Mouse (Mus musculus): ENCODE results near the gene Prkar1b. TPM values are rescaled to one million over a fixed set of nuclear protein-coding genes. Genes with fewer than 3 reads are reported as not detected.
A peak's percentile ranks its signal among the peaks of the same experiment; 100 is the strongest.

The Prkar1b gene
- polyA plus RNA-seq, 1 experiment from 2014 or later = 3.9 TPM

GRCm38 (mm10) chr5:139075125-139075524 is 74.7 kb downstream of the Prkar1b start:
- ATAC-seq = peak; percentile 37; the same call in 1 of the 2 replicates
- Histone ChIP-seq H3K9ac (no peak overlapping the region), H3K36me3 (no peaks in the 10 kb centered on the region), H3K4me2 (no peak overlapping the region), H3K9me3 (replicated peaks) (no peaks in the 10 kb centered on the region), H3K27me3 (replicated peaks) (no peaks in the 10 kb centered on the region), H3K27ac (no peak overlapping the region), H3K4me1 (no peaks in the 10 kb centered on the region), H3K4me3 (no peak overlapping the region)
- 22% methylated on average over 3 of the region's 3 CpGs for WGBS (ENCODE audit: insufficient replicate concordance)

GRCm38 (mm10) chr5:139073977-139074376 is 75.8 kb downstream of the Prkar1b start:
- no peak overlapping the region for H3K4me2 ChIP-seq
- no peak overlapping the region for H3K9ac ChIP-seq
- ATAC-seq = no peak
- H3K4me3 ChIP-seq = no peak overlapping the region
- no peaks in the 10 kb centered on the region for H3K4me1 ChIP-seq
- H3K9me3 ChIP-seq (replicated peaks) = no peaks in the 10 kb centered on the region
- H3K27me3 ChIP-seq (replicated peaks) = no peaks in the 10 kb centered on the region; the same call in 1 of the 2 replicates
- 67% methylated on average over 7 of the region's 7 CpGs for WGBS (ENCODE audit: insufficient replicate concordance)
- H3K36me3 ChIP-seq = no peaks in the 10 kb centered on the region
- no peak overlapping the region for H3K27ac ChIP-seq

- H3K27me3 ChIP-seq (replicated peaks) = no peaks in the 10 kb centered on the region; the same call in 1 of the 2 replicates
- H3K27ac ChIP-seq = no peak overlapping the region
- no peak overlapping the region for H3K4me3 ChIP-seq
- no peak overlapping the region for H3K9ac ChIP-seq
- H3K4me2 ChIP-seq = no peak overlapping the region
- no peaks in the 10 kb centered on the region for H3K4me1 ChIP-seq
- WGBS (ENCODE audit: insufficient replicate concordance) = 67% methylated on average over 5 of the region's 5 CpGs
- H3K9me3 ChIP-seq (replicated peaks) = no peaks in the 10 kb centered on the region
- H3K36me3 ChIP-seq = no peaks in the 10 kb centered on the region
- ATAC-seq = no peak
Measured at GRCm38 (mm10) chr5:139072866-139073265, 76.9 kb downstream of the Prkar1b start.

GRCm38 (mm10) chr5:139066861-139067614 is 82.8 kb downstream of the Prkar1b start:
- no peak overlapping the region for H3K27ac ChIP-seq
- no peak overlapping the region for H3K4me3 ChIP-seq
- H3K4me2 ChIP-seq = no peak overlapping the region
- no peaks in the 10 kb centered on the region for H3K36me3 ChIP-seq
- H3K4me1 ChIP-seq = no peaks in the 10 kb centered on the region
- no peaks in the 10 kb centered on the region; the same call in 1 of the 2 replicates for H3K27me3 ChIP-seq (replicated peaks)
- no peak overlapping the region for H3K9ac ChIP-seq
- H3K9me3 ChIP-seq (replicated peaks) = no peaks in the 10 kb centered on the region
- ATAC-seq = no peak
- 34% methylated on average over 7 of the region's 7 CpGs for WGBS (ENCODE audit: insufficient replicate concordance)

GRCm38 (mm10) chr5:139064611-139065010 is 85.2 kb downstream of the Prkar1b start:
- Histone ChIP-seq H3K4me3 (no peak overlapping the region), H3K27ac (no peak overlapping the region), H3K9me3 (replicated peaks) (no peaks in the 10 kb centered on the region), H3K4me1 (no peaks in the 10 kb centered on the region), H3K36me3 (no peaks in the 10 kb centered on the region), H3K4me2 (no peak overlapping the region), H3K27me3 (replicated peaks) (no peaks in the 10 kb centered on the region; the same call in 1 of the 2 replicates), H3K9ac (no peak overlapping the region)
- 47% methylated on average over 5 of the region's 5 CpGs for WGBS (ENCODE audit: insufficient replicate concordance)
- ATAC-seq = no peak

GRCm38 (mm10) chr5:139061680-139062079 is 88.1 kb downstream of the Prkar1b start:
- ATAC-seq = no peak
- WGBS (ENCODE audit: insufficient replicate concordance) = 66% methylated on average over 5 of the region's 5 CpGs
- no peak overlapping the region for H3K4me3 ChIP-seq
- H3K9ac ChIP-seq = no peak overlapping the region
- H3K9me3 ChIP-seq (replicated peaks) = no peaks in the 10 kb centered on the region
- H3K36me3 ChIP-seq = no peaks in the 10 kb centered on the region
- H3K27me3 ChIP-seq (replicated peaks) = no peaks in the 10 kb centered on the region
- H3K4me1 ChIP-seq = no peaks in the 10 kb centered on the region
- H3K27ac ChIP-seq = no peak overlapping the region
- no peak overlapping the region for H3K4me2 ChIP-seq

GRCm38 (mm10) chr5:139060460-139061051 is 89.2 kb downstream of the Prkar1b start:
- H3K4me2 ChIP-seq = no peak overlapping the region
- H3K9ac ChIP-seq = no peak overlapping the region
- no peaks in the 10 kb centered on the region for H3K27me3 ChIP-seq (replicated peaks)
- H3K4me3 ChIP-seq = no peak overlapping the region
- H3K36me3 ChIP-seq = no peaks in the 10 kb centered on the region
- H3K27ac ChIP-seq = no peak overlapping the region
- no peaks in the 10 kb centered on the region for H3K9me3 ChIP-seq (replicated peaks)
- WGBS (ENCODE audit: insufficient replicate concordance) = 48% methylated on average over 12 of the region's 12 CpGs
- H3K4me1 ChIP-seq = no peaks in the 10 kb centered on the region
- no peak for ATAC-seq

GRCm38 (mm10) chr5:139053176-139053575 is 96.6 kb downstream of the Prkar1b start:
- ATAC-seq = no peak
- 0 out of 2 replicates have a peak, but pooled peaks cover 6% of the 10 kb centered on the region for H3K27me3 ChIP-seq (replicated peaks)
- H3K4me2 ChIP-seq = no peak overlapping the region
- H3K4me1 ChIP-seq = no peaks in the 10 kb centered on the region
- no peak overlapping the region for H3K27ac ChIP-seq
- H3K9ac ChIP-seq = no peak overlapping the region
- no peak overlapping the region for H3K4me3 ChIP-seq
- H3K36me3 ChIP-seq = no peaks in the 10 kb centered on the region
- WGBS (ENCODE audit: insufficient replicate concordance) = 64% methylated on average over 10 of the region's 10 CpGs
- no peaks in the 10 kb centered on the region for H3K9me3 ChIP-seq (replicated peaks)

- Histone ChIP-seq H3K27me3 (replicated peaks) (0 out of 2 replicates have a peak, but pooled peaks cover 6% of the 10 kb centered on the region), H3K9ac (no peak overlapping the region), H3K4me1 (no peaks in the 10 kb centered on the region), H3K4me3 (no peak overlapping the region), H3K9me3 (replicated peaks) (no peaks in the 10 kb centered on the region), H3K36me3 (no peaks in the 10 kb centered on the region), H3K27ac (no peak overlapping the region), H3K4me2 (no peak overlapping the region)
- no peak for ATAC-seq
- WGBS (ENCODE audit: insufficient replicate concordance) = 90% methylated on average over 18 of the region's 18 CpGs
Measured at GRCm38 (mm10) chr5:139051276-139051675, 98.5 kb downstream of the Prkar1b start.

GRCm38 (mm10) chr5:139049367-139049766 is 100.4 kb downstream of the Prkar1b start:
- H3K27me3 ChIP-seq (replicated peaks) = 0 out of 2 replicates have a peak, but pooled peaks cover 6% of the 10 kb centered on the region
- H3K4me2 ChIP-seq = no peak overlapping the region
- 58% methylated on average over 7 of the region's 7 CpGs for WGBS (ENCODE audit: insufficient replicate concordance)
- no peak overlapping the region for H3K27ac ChIP-seq
- H3K9me3 ChIP-seq (replicated peaks) = no peaks in the 10 kb centered on the region
- H3K4me1 ChIP-seq = no peaks in the 10 kb centered on the region
- H3K36me3 ChIP-seq = no peaks in the 10 kb centered on the region
- no peak for ATAC-seq
- H3K9ac ChIP-seq = no peak overlapping the region
- H3K4me3 ChIP-seq = no peak overlapping the region

GRCm38 (mm10) chr5:139047171-139047570 is 102.6 kb downstream of the Prkar1b start:
- Histone ChIP-seq H3K27me3 (replicated peaks) (0 out of 2 replicates have a peak, but pooled peaks cover 6% of the 10 kb centered on the region), H3K9ac (no peak overlapping the region), H3K36me3 (no peaks in the 10 kb centered on the region), H3K9me3 (replicated peaks) (no peaks in the 10 kb centered on the region), H3K4me1 (no peaks in the 10 kb centered on the region), H3K4me2 (no peak overlapping the region), H3K27ac (no peak overlapping the region), H3K4me3 (no peak overlapping the region)
- WGBS (ENCODE audit: insufficient replicate concordance) = 53% methylated on average over 2 of the region's 2 CpGs
- ATAC-seq = no peak

- ATAC-seq = no peak
- no peaks in the 10 kb centered on the region for H3K9me3 ChIP-seq (replicated peaks)
- no peaks in the 10 kb centered on the region for H3K4me1 ChIP-seq
- H3K27ac ChIP-seq = no peak overlapping the region
- no peak overlapping the region for H3K4me3 ChIP-seq
- no peak overlapping the region for H3K4me2 ChIP-seq
- H3K27me3 ChIP-seq (replicated peaks) = 0 out of 2 replicates have a peak, but pooled peaks cover 6% of the 10 kb centered on the region
- 39% methylated on average over 5 of the region's 5 CpGs for WGBS (ENCODE audit: insufficient replicate concordance)
- H3K9ac ChIP-seq = no peak overlapping the region
- no peaks in the 10 kb centered on the region for H3K36me3 ChIP-seq
Measured at GRCm38 (mm10) chr5:139046636-139047035, 103.2 kb downstream of the Prkar1b start.

Data from liver, embryonic 12.5 days (tissue).